Mouse (Mus musculus) MEL (cell line): ENCODE measurements around the gene Rtn4rl1. TPM values are rescaled to one million over a fixed set of nuclear protein-coding genes. Genes with fewer than 3 reads are reported as not detected.
A peak's percentile ranks its signal among the peaks of the same experiment; 100 is the strongest.

ENCODE experiments used
- DNase-seq: peaks from one replicate; pipeline ENCODE4 v3.0.0; 2011; ENCODE audit warnings: low read depth, low spot score
- H3K27ac ChIP-seq: 2 replicates; pipeline ENCODE4 v1.5.1; 2012; ENCODE audit warnings: low read depth, mild to moderate bottlenecking, control low read depth, low read length, moderate library complexity; ENCODE audit not compliant: control insufficient read depth
- H3K27me3 ChIP-seq, 2 experiments: fragments of 150-350 bp in 1 of 2; sonication (generic) in 1 of 2; 2 replicates each; pipeline ENCODE4 v1.6.1; 2012; ENCODE audit warnings: low read length in 2 of 2, mild to moderate bottlenecking in 2 of 2, improper control_type of control experiment in 1 of 2, moderate library complexity in 1 of 2; ENCODE audit not compliant: insufficient read depth in 2 of 2, control insufficient read depth in 1 of 2
- H3K36me3 ChIP-seq, 2 experiments: 2 replicates each; pipeline ENCODE4 v1.6.1; 2012 to 2014; ENCODE audit warnings: low read length in 2 of 2, improper control_type of control experiment in 1 of 2, inconsistent platforms in 1 of 2, mild to moderate bottlenecking in 1 of 2; ENCODE audit not compliant: insufficient read depth in 2 of 2, control insufficient read depth in 1 of 2
- H3K4me1 ChIP-seq, 2 experiments: fragments of 150-350 bp in 1 of 2; sonication (generic) in 1 of 2; 2 replicates each; pipeline ENCODE4 v1.6.1; 2012; ENCODE audit warnings: low read length in 2 of 2, improper control_type of control experiment in 1 of 2, mild to moderate bottlenecking in 1 of 2; ENCODE audit not compliant: insufficient read depth in 2 of 2, control insufficient read depth in 1 of 2
- H3K4me3 ChIP-seq, 2 experiments: fragments of 150-350 bp in 1 of 2; sonication (generic) in 1 of 2; 2 replicates each; pipeline ENCODE4 v1.5.1; 2012; ENCODE audit warnings: low read depth in 2 of 2, low read length in 2 of 2, mild to moderate bottlenecking in 2 of 2, moderate library complexity in 2 of 2, control low read depth in 1 of 2, improper control_type of control experiment in 1 of 2; ENCODE audit not compliant: control insufficient read depth in 1 of 2, insufficient read depth in 1 of 2
- H3K79me2 ChIP-seq: 2 replicates; pipeline ENCODE4 v1.6.1; 2012; ENCODE audit warnings: mild to moderate bottlenecking, low read length, moderate library complexity; ENCODE audit not compliant: control insufficient read depth, poor library complexity, insufficient read depth
- H3K9ac ChIP-seq: 2 replicates; pipeline ENCODE4 v1.6.1; 2012; ENCODE audit warnings: low read depth, mild to moderate bottlenecking, control low read depth, low read length, moderate library complexity; ENCODE audit not compliant: control insufficient read depth, poor library complexity, severe bottlenecking
- H3K9me3 ChIP-seq: fragments of 150-350 bp; sonication (generic); replicated peaks from 2 replicates; pipeline ENCODE4 v1.6.1; 2012; ENCODE audit warnings: mild to moderate bottlenecking, low read length, improper control_type of control experiment, moderate library complexity; ENCODE audit not compliant: insufficient read depth
- CTCF ChIP-seq, 3 experiments: IDR thresholded peaks in 2 of 3; conservative IDR thresholded peaks in 1 of 3; 2 replicates each; pipeline ENCODE4 v1.5.1; 2011 to 2012; ENCODE audit warnings: low read length in 3 of 3, low read depth in 2 of 3, mild to moderate bottlenecking in 2 of 3, improper control_type of control experiment in 1 of 3, inconsistent platforms in 1 of 3, mixed read lengths in 1 of 3, moderate library complexity in 1 of 3; ENCODE audit not compliant: control insufficient read depth in 1 of 3, insufficient read depth in 1 of 3, poor library complexity in 1 of 3, severe bottlenecking in 1 of 3
- EP300 ChIP-seq, 2 experiments: IDR thresholded peaks; 2 replicates each; pipeline ENCODE4 v1.6.1; 2011; ENCODE audit warnings: improper control_type of control experiment in 2 of 2, low read length in 2 of 2, low read depth in 1 of 2, mild to moderate bottlenecking in 1 of 2
- KAT2A ChIP-seq: conservative IDR thresholded peaks from 2 replicates; pipeline ENCODE4 v1.6.1; 2012; ENCODE audit warnings: low read depth, low read length, improper control_type of control experiment, inconsistent platforms
- MAZ ChIP-seq: IDR thresholded peaks from 2 replicates; pipeline ENCODE4 v1.6.1; 2012; ENCODE audit warnings: low read depth, mild to moderate bottlenecking, inconsistent platforms, low read length, improper control_type of control experiment
- NRF1 ChIP-seq: IDR thresholded peaks from 2 replicates; pipeline ENCODE4 v1.6.1; 2014; ENCODE audit warnings: low read depth, mild to moderate bottlenecking, inconsistent platforms, low read length, improper control_type of control experiment, moderate library complexity; ENCODE audit not compliant: poor library complexity, insufficient read depth, severe bottlenecking
- POLR2A ChIP-seq, 2 experiments: IDR thresholded peaks; 2 replicates each; pipeline ENCODE4 v1.6.1; 2011 to 2012; ENCODE audit warnings: low read length in 2 of 2, mild to moderate bottlenecking in 2 of 2, control low read depth in 1 of 2, improper control_type of control experiment in 1 of 2, low read depth in 1 of 2, moderate library complexity in 1 of 2; ENCODE audit not compliant: control insufficient read depth in 1 of 2, insufficient read depth in 1 of 2, poor library complexity in 1 of 2
- RAD21 ChIP-seq: IDR thresholded peaks from 2 replicates; pipeline ENCODE4 v1.6.1; 2011; ENCODE audit warnings: mild to moderate bottlenecking, low read depth, low read length, improper control_type of control experiment
- SMC3 ChIP-seq: IDR thresholded peaks from 2 replicates; pipeline ENCODE4 v1.6.1; 2011; ENCODE audit warnings: low read depth, low read length, improper control_type of control experiment
- TCF12 ChIP-seq: IDR thresholded peaks from 2 replicates; pipeline ENCODE4 v1.6.1; 2014; ENCODE audit warnings: low read depth, mild to moderate bottlenecking, inconsistent platforms, low read length, improper control_type of control experiment, moderate library complexity
- UBTF ChIP-seq: IDR thresholded peaks from 2 replicates; pipeline ENCODE4 v1.6.1; 2012; ENCODE audit warnings: low read depth, mild to moderate bottlenecking, inconsistent platforms, low read length, improper control_type of control experiment, moderate library complexity, borderline replicate concordance; ENCODE audit not compliant: insufficient read depth
- USF1 ChIP-seq: IDR thresholded peaks from 2 replicates; pipeline ENCODE4 v1.6.1; 2014; ENCODE audit warnings: low read depth, mild to moderate bottlenecking, inconsistent platforms, low read length, improper control_type of control experiment, moderate library complexity
- ZC3H11A ChIP-seq: IDR thresholded peaks from 2 replicates; pipeline ENCODE4 v1.6.1; 2012; ENCODE audit warnings: low read depth, mild to moderate bottlenecking, inconsistent platforms, low read length, improper control_type of control experiment
- ZKSCAN1 ChIP-seq: IDR thresholded peaks from 2 replicates; pipeline ENCODE4 v1.6.1; 2012; ENCODE audit warnings: low read depth, mild to moderate bottlenecking, inconsistent platforms, low read length, improper control_type of control experiment, moderate library complexity
- ZNF384 ChIP-seq: IDR thresholded peaks from 2 replicates; pipeline ENCODE4 v1.6.1; 2012; ENCODE audit warnings: low read depth, mild to moderate bottlenecking, inconsistent platforms, low read length, improper control_type of control experiment
- polyA plus RNA-seq, 2 experiments: library from polyadenylated mRNA; stranded (reverse) in 1 of 2; unstranded in 1 of 2; fragments of >175 nt in 1 of 2; fragments of >200 nt in 1 of 2; gene quantifications; 2 replicates each; pipeline versions ENCODE4 v1.2.1 to v1.2.4; 2012; ENCODE audit warnings: low replicate concordance in 2 of 2, low read depth in 1 of 2; ENCODE audit not compliant: insufficient read length in 2 of 2, insufficient read depth in 1 of 2, missing spikeins in 1 of 2
- total RNA-seq: library from RNA; depleted of rRNA; stranded (reverse); fragments of 300-350 nt; gene quantifications from 2 replicates; pipeline ENCODE4 v1.2.3, GENCODE M21; 2012

Gene Rtn4rl1
- total and polyA plus RNA-seq, 3 experiments: 0.35 to 2.6 TPM; not detected in 1

GRCm38 (mm10) chr11:75229289-75229688, 35.7 kb downstream of the Rtn4rl1 start:
- H3K27me3 ChIP-seq: no peaks in the 10 kb centered on the region
- no peaks in the 10 kb centered on the region for H3K79me2 ChIP-seq
- DNase-seq: no peak
- no peak overlapping the region for H3K27ac ChIP-seq
- H3K9me3 ChIP-seq: no peaks in the 10 kb centered on the region
- H3K9ac ChIP-seq: no peak overlapping the region
- H3K4me1 ChIP-seq: peaks cover 0 to 7% of the 10 kb centered on the region in 2 experiments; a peak in 1 of 4 replicates
- H3K36me3 ChIP-seq: no peaks in the 10 kb centered on the region
- TF ChIP-seq EP300 (IDR thresholded peaks at IDR 0.05; ENCODE audit: low read depth in 1 of 2, low read length in 2 of 2): no peak
- no peak for TF ChIP-seq TCF12
- TF ChIP-seq, all 39 proteins: peak for 0
- no peak overlapping the region for H3K4me3 ChIP-seq

GRCm38 (mm10) chr11:75230272-75230760, 36.7 kb downstream of the Rtn4rl1 start:
- Histone ChIP-seq H3K27ac (no peak overlapping the region), H3K4me3 (no peak overlapping the region), H3K36me3 (no peaks in the 10 kb centered on the region), H3K79me2 (no peaks in the 10 kb centered on the region), H3K27me3 (no peaks in the 10 kb centered on the region), H3K9ac (no peak overlapping the region), H3K4me1 (peaks cover 0 to 10% of the 10 kb centered on the region in 2 experiments; a peak in 2 of 4 replicates), H3K9me3 (no peaks in the 10 kb centered on the region)
- TF ChIP-seq NRF1 (no peak), CTCF (IDR thresholded peaks at IDR 0.05 in 2 of 3, conservative IDR thresholded peaks at IDR 0.05 in 1 of 3; ENCODE audit: control insufficient read depth in 1 of 3, insufficient read depth in 1 of 3, low read depth in 2 of 3, low read length in 3 of 3, poor library complexity in 1 of 3, severe bottlenecking in 1 of 3) (no peak)
- no peak for DNase-seq

DNA sequence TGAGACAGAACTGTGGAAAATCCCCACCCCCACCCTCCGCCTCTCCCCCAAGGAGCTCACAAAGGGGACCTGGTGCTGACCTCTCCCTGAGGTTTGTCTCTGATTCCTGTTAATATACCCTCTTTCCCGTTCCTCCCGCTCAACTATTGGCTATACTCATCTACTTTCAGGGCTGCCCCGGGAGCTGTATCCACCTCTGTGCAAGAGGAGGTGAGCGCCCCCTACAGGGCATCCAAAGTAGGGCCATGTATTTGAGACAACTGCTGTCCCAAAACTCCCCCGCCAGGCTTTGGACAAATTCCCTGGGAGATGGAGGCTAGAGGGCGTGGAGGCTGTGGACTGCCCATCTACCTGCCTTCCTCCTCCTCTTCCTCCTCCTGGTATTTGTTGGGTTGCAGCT, 38.2 kb downstream of the Rtn4rl1 start:
- no peak for TF ChIP-seq UBTF
- peak; percentile 20; the same call in 1 of the 2 replicates for TF ChIP-seq ZC3H11A
- TF ChIP-seq ZKSCAN1: no peak
- TF ChIP-seq POLR2A (IDR thresholded peaks at IDR 0.05; ENCODE audit: control insufficient read depth in 1 of 2, insufficient read depth in 1 of 2, low read depth in 1 of 2, low read length in 2 of 2, poor library complexity in 1 of 2): no peak
- no peak for TF ChIP-seq USF1
- TF ChIP-seq ZNF384: no peak
- peak; percentile 65 for TF ChIP-seq SMC3
- peak; percentile 70 for TF ChIP-seq RAD21
- no peak for TF ChIP-seq KAT2A
- TF ChIP-seq TCF12: no peak
- TF ChIP-seq MAZ: no peak
- peak; percentile 88 to 95 (median 89) for TF ChIP-seq CTCF (IDR thresholded peaks at IDR 0.05 in 2 of 3, conservative IDR thresholded peaks at IDR 0.05 in 1 of 3; ENCODE audit: control insufficient read depth in 1 of 3, insufficient read depth in 1 of 3, low read depth in 2 of 3, low read length in 3 of 3, poor library complexity in 1 of 3, severe bottlenecking in 1 of 3)
- Histone ChIP-seq H3K4me3 (no peak overlapping the region), H3K9me3 (no peaks in the 10 kb centered on the region), H3K36me3 (no peaks in the 10 kb centered on the region), H3K27me3 (no peaks in the 10 kb centered on the region), H3K4me1 (peaks cover 0 to 10% of the 10 kb centered on the region in 2 experiments; a peak in 2 of 4 replicates), H3K79me2 (no peaks in the 10 kb centered on the region), H3K9ac (no peak overlapping the region), H3K27ac (no peak overlapping the region)
- peak; percentile 85 for DNase-seq
